2 mouse cellular contexts compared by ENCODE assay signal in genomic region chr15:98114098-98114851, GRCm38 (mm10).
A peak's percentile ranks its signal among the peaks of the same experiment; 100 is the strongest.
TF ChIP-seq lines count a peak whose summit lies in the region.

No protein-coding gene starts in this region.

TF ChIP-seq in ES-E14, 5 proteins besides CTCF, POLR2A, EP300 and RAD21:
- TF ChIP-seq CHD2 (IDR thresholded peaks at IDR 0.05; ENCODE audit: low read depth, low read length), result no peak
- TF ChIP-seq ZC3H11A (IDR thresholded peaks at IDR 0.05; ENCODE audit: borderline replicate concordance, low read depth, low read length), result no peak
- no peak for TF ChIP-seq HCFC1 (IDR thresholded peaks at IDR 0.05; ENCODE audit: borderline replicate concordance, insufficient read depth, low read length)
- no peak for TF ChIP-seq MAFK (IDR thresholded peaks at IDR 0.05; ENCODE audit: insufficient read depth, low read depth, low read length)
- no peak for TF ChIP-seq ZNF384 (IDR thresholded peaks at IDR 0.05; ENCODE audit: low read depth, low read length)
TF ChIP-seq in ES-E14: peak in this region for 0.

TF ChIP-seq in myocyte, 11 proteins besides CTCF, POLR2A, EP300 and RAD21:
- no peak for TF ChIP-seq TCF3 (IDR thresholded peaks at IDR 0.05; ENCODE audit: insufficient read length, low read depth)
- peak in 2 of 3 experiments; percentile 78 to 89 for TF ChIP-seq MYOG (IDR thresholded peaks at IDR 0.05; ENCODE audit: control insufficient read depth in 1 of 3, insufficient read depth in 1 of 3, insufficient read length in 2 of 3, low read depth in 2 of 3)
- TF ChIP-seq REST (IDR thresholded peaks at IDR 0.05; ENCODE audit: insufficient read depth, insufficient read length), result no peak
- peak; percentile 76 to 91 (median 85) for TF ChIP-seq MYOD1 (IDR thresholded peaks at IDR 0.05; ENCODE audit: control insufficient read depth in 1 of 3, insufficient read length in 2 of 3, low read depth in 2 of 3)
- TF ChIP-seq E2F4 (IDR thresholded peaks at IDR 0.05; ENCODE audit: insufficient read depth), result no peak
- no peak for TF ChIP-seq CEBPB (IDR thresholded peaks at IDR 0.05; ENCODE audit: insufficient read depth, poor library complexity, severe bottlenecking)
- no peak for TF ChIP-seq POLR2AphosphoS2 (IDR thresholded peaks at IDR 0.05; ENCODE audit: insufficient read length, low read depth)
- peak; percentile 64 for TF ChIP-seq TCF12 (IDR thresholded peaks at IDR 0.05; ENCODE audit: insufficient read depth, poor library complexity, severe bottlenecking)
